Mouse (Mus musculus): ENCODE results near the gene Cacnb4. TPM values are rescaled to one million over a fixed set of nuclear protein-coding genes. Genes with fewer than 3 reads are reported as not detected.

Cacnb4 gene
- polyA plus RNA-seq, 1 experiment = 0.01 TPM

DNA sequence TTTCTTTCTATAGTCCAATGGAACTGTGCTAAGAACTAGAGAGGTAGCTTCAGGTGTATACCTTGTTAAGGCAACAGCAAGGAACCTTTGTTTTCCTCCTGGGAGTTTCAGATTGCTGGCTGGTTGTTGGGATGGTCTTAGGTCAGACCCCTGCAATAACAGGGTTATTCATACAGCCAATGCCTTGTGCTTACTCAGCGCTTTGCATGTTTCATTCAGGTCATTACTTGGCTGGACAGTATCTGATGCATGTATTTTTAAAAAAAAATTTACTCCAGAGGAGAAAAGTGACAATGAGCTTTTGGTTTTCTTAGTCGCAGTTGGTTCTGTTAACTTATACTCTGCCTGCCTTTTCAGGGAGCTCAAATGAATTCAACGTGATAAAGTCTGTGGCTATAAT lies 249.2 kb downstream of the Cacnb4 start:
- TF ChIP-seq E2F4 (IDR thresholded peaks at IDR 0.05; ENCODE audit: insufficient read depth) (no peak), CEBPB (IDR thresholded peaks at IDR 0.05; ENCODE audit: insufficient read depth, poor library complexity, severe bottlenecking) (no peak), MYOD1 (IDR thresholded peaks at IDR 0.05; ENCODE audit: control insufficient read depth in 1 of 3, insufficient read length in 2 of 3, low read depth in 2 of 3) (no peak), POLR2AphosphoS2 (IDR thresholded peaks at IDR 0.05; ENCODE audit: insufficient read length, low read depth) (no peak), MYOG (IDR thresholded peaks at IDR 0.05; ENCODE audit: control insufficient read depth in 1 of 3, insufficient read depth in 1 of 3, insufficient read length in 2 of 3, low read depth in 2 of 3) (no peak), TCF12 (IDR thresholded peaks at IDR 0.05; ENCODE audit: insufficient read depth, poor library complexity, severe bottlenecking) (no peak), POLR2A (IDR thresholded peaks at IDR 0.05; ENCODE audit: insufficient read length, low read depth) (no peak), REST (IDR thresholded peaks at IDR 0.05; ENCODE audit: insufficient read depth, insufficient read length) (no peak), MAX (IDR thresholded peaks at IDR 0.05; ENCODE audit: low read depth) (no peak), SRF (IDR thresholded peaks at IDR 0.05; ENCODE audit: control insufficient read depth, insufficient read length, low read depth) (no peak), TCF3 (IDR thresholded peaks at IDR 0.05; ENCODE audit: insufficient read length, low read depth) (no peak), USF1 (IDR thresholded peaks at IDR 0.05; ENCODE audit: low read depth) (no peak)

DNA sequence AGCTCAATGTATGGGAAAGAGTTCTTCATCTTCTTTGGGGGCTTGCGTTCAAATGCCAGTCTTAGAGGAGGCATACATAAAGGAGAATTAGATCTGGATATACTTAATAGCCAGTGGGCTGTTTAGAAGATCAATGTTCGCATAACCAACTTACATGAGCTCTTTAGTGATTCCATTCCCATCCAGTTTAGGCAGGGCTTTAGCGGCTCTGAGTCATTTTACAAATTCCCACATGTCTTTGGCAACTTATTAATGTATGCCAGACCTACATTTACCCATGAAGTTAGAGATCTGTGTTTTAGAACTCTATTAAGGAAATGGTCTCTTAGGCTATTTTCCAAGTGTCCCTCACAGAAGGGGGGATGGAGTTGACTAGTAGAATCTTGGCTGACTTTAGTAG lies 250.6 kb downstream of the Cacnb4 start:
- Histone ChIP-seq H3K4me3 (no peak overlapping the region), H3K27me3 (ENCODE audit: control insufficient read depth, insufficient read depth, insufficient read length) (no peaks in the 10 kb centered on the region), H3K79me2 (ENCODE audit: control insufficient read depth, insufficient read depth) (peaks cover 34% of the 10 kb centered on the region), H3ac (ENCODE audit: control insufficient read depth, insufficient read length) (no peak overlapping the region), H3K4me2 (ENCODE audit: low read depth) (no peak overlapping the region), H3K36me3 (ENCODE audit: control insufficient read depth, insufficient read depth) (no peaks in the 10 kb centered on the region)
- TF ChIP-seq MAX (IDR thresholded peaks at IDR 0.05; ENCODE audit: low read depth) (no peak), REST (IDR thresholded peaks at IDR 0.05; ENCODE audit: insufficient read depth, insufficient read length) (no peak), MYOD1 (IDR thresholded peaks at IDR 0.05; ENCODE audit: control insufficient read depth in 1 of 3, insufficient read length in 2 of 3, low read depth in 2 of 3) (no peak), USF1 (IDR thresholded peaks at IDR 0.05; ENCODE audit: low read depth) (no peak), E2F4 (IDR thresholded peaks at IDR 0.05; ENCODE audit: insufficient read depth) (no peak), MYOG (IDR thresholded peaks at IDR 0.05; ENCODE audit: control insufficient read depth in 1 of 3, insufficient read depth in 1 of 3, insufficient read length in 2 of 3, low read depth in 2 of 3) (no peak), TCF12 (IDR thresholded peaks at IDR 0.05; ENCODE audit: insufficient read depth, poor library complexity, severe bottlenecking) (no peak), CEBPB (IDR thresholded peaks at IDR 0.05; ENCODE audit: insufficient read depth, poor library complexity, severe bottlenecking) (no peak), SRF (IDR thresholded peaks at IDR 0.05; ENCODE audit: control insufficient read depth, insufficient read length, low read depth) (no peak), POLR2A (IDR thresholded peaks at IDR 0.05; ENCODE audit: insufficient read length, low read depth) (no peak), TCF3 (IDR thresholded peaks at IDR 0.05; ENCODE audit: insufficient read length, low read depth) (no peak)

More for the DNA sequence above, 249.2 kb downstream of the Cacnb4 start:
- no peak overlapping the region for H3ac ChIP-seq (ENCODE audit: control insufficient read depth, insufficient read length)
- H3K4me3 ChIP-seq = no peak overlapping the region
- no peaks in the 10 kb centered on the region for H3K36me3 ChIP-seq (ENCODE audit: control insufficient read depth, insufficient read depth)
- no peaks in the 10 kb centered on the region for H3K27me3 ChIP-seq (ENCODE audit: control insufficient read depth, insufficient read depth, insufficient read length)
- peaks cover 20% of the 10 kb centered on the region for H3K79me2 ChIP-seq (ENCODE audit: control insufficient read depth, insufficient read depth)
- no peak overlapping the region for H3K4me2 ChIP-seq (ENCODE audit: low read depth)

- TF ChIP-seq MYOG (IDR thresholded peaks at IDR 0.05; ENCODE audit: control insufficient read depth in 1 of 3, insufficient read depth in 1 of 3, insufficient read length in 2 of 3, low read depth in 2 of 3) (no peak), SRF (IDR thresholded peaks at IDR 0.05; ENCODE audit: control insufficient read depth, insufficient read length, low read depth) (no peak), USF1 (IDR thresholded peaks at IDR 0.05; ENCODE audit: low read depth) (no peak), TCF12 (IDR thresholded peaks at IDR 0.05; ENCODE audit: insufficient read depth, poor library complexity, severe bottlenecking) (no peak), E2F4 (IDR thresholded peaks at IDR 0.05; ENCODE audit: insufficient read depth) (no peak), MYOD1 (IDR thresholded peaks at IDR 0.05; ENCODE audit: control insufficient read depth in 1 of 3, insufficient read length in 2 of 3, low read depth in 2 of 3) (no peak), TCF3 (IDR thresholded peaks at IDR 0.05; ENCODE audit: insufficient read length, low read depth) (no peak), POLR2A (IDR thresholded peaks at IDR 0.05; ENCODE audit: insufficient read length, low read depth) (no peak), CEBPB (IDR thresholded peaks at IDR 0.05; ENCODE audit: insufficient read depth, poor library complexity, severe bottlenecking) (no peak), REST (IDR thresholded peaks at IDR 0.05; ENCODE audit: insufficient read depth, insufficient read length) (no peak), POLR2AphosphoS2 (IDR thresholded peaks at IDR 0.05; ENCODE audit: insufficient read length, low read depth) (no peak), MAX (IDR thresholded peaks at IDR 0.05; ENCODE audit: low read depth) (no peak)
- peak overlapping the region; percentile 72 for H3K4me2 ChIP-seq (ENCODE audit: low read depth)
- peak overlapping the region; percentile 59 for H3K4me3 ChIP-seq
Measured at GRCm38 (mm10) chr2:52425523-52425795, 251.2 kb downstream of the Cacnb4 start.

GRCm38 (mm10) chr2:52424747-52425522 lies 251.7 kb downstream of the Cacnb4 start, which contains the start of gene Arl5a:
Arl5a (minus strand) TSS chr2:52424901.
- no peaks in the 10 kb centered on the region for H3K27me3 ChIP-seq (ENCODE audit: control insufficient read depth, insufficient read depth, insufficient read length)
- peak; percentile 90 for TF ChIP-seq POLR2AphosphoS2 (IDR thresholded peaks at IDR 0.05; ENCODE audit: insufficient read length, low read depth)
- TF ChIP-seq POLR2A (IDR thresholded peaks at IDR 0.05; ENCODE audit: insufficient read length, low read depth) = peak; percentile 97
- no peak for TF ChIP-seq REST (IDR thresholded peaks at IDR 0.05; ENCODE audit: insufficient read depth, insufficient read length)
- peak in 1 of 3 experiments; percentile 32 for TF ChIP-seq MYOG (IDR thresholded peaks at IDR 0.05; ENCODE audit: control insufficient read depth in 1 of 3, insufficient read depth in 1 of 3, insufficient read length in 2 of 3, low read depth in 2 of 3)

More at GRCm38 (mm10) chr2:52425523-52425795, 251.2 kb downstream of the Cacnb4 start:
- Histone ChIP-seq H3K27me3 (ENCODE audit: control insufficient read depth, insufficient read depth, insufficient read length) (no peaks in the 10 kb centered on the region), H3K36me3 (ENCODE audit: control insufficient read depth, insufficient read depth) (no peaks in the 10 kb centered on the region), H3K79me2 (ENCODE audit: control insufficient read depth, insufficient read depth) (peaks cover 40% of the 10 kb centered on the region), H3ac (ENCODE audit: control insufficient read depth, insufficient read length) (no peak overlapping the region)

More at GRCm38 (mm10) chr2:52424747-52425522, 251.7 kb downstream of the Cacnb4 start, which contains the start of gene Arl5a:
- Histone ChIP-seq H3ac (ENCODE audit: control insufficient read depth, insufficient read length) (peak within 1 kb of the TSS; percentile 94), H3K4me3 (peak within 1 kb of the TSS; percentile 59), H3K4me2 (ENCODE audit: low read depth) (peak within 1 kb of the TSS; percentile 76), H3K36me3 (ENCODE audit: control insufficient read depth, insufficient read depth) (no peaks in the 10 kb centered on the region), H3K79me2 (ENCODE audit: control insufficient read depth, insufficient read depth) (peaks cover 45% of the 10 kb centered on the region)

All from myocyte (in vitro differentiated cells).